Comparison of ENCODE assay signal across 1 mouse cellular context in the genomic region with DNA sequence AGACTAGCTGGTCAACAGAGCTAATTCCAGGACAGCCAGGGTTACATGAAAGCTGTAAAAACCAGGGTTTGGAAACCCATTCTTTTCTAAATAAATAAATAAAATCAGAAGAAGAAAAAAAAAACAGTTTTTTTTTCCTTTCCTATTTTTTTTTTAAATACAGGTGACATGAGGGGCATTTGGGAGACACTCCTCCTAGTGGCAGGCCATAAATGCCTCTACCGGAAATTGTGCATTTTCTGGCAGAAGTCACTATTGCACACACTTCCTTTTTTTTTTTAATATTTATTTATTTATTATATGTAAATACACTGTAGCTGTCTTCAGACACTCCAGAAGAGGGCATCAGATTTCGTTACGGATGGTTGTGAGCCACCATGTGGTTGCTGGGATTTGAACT.
TF ChIP-seq lines count a peak whose summit lies in the region.

No protein-coding gene starts in this region.

TF ChIP-seq in MEL, 35 proteins besides CTCF, POLR2A, EP300 and RAD21:
- peak; percentile 52 for TF ChIP-seq ZNF384 (IDR thresholded peaks at IDR 0.05; ENCODE audit: low read depth, low read length)
TF ChIP-seq in MEL: peak in this region for 1; not testable (repeated sequence) for 34.
